Mouse (Mus musculus) right cerebral cortex, adult 18-20 months (tissue): ENCODE data around the gene Lman2.
A peak's percentile ranks its signal among the peaks of the same experiment; 100 is the strongest.

Source experiments
- DNase-seq: peaks from one replicate; pipeline ENCODE4 v3.0.0; 2022; ENCODE audit warnings: mixed read lengths

The Lman2 gene

DNA sequence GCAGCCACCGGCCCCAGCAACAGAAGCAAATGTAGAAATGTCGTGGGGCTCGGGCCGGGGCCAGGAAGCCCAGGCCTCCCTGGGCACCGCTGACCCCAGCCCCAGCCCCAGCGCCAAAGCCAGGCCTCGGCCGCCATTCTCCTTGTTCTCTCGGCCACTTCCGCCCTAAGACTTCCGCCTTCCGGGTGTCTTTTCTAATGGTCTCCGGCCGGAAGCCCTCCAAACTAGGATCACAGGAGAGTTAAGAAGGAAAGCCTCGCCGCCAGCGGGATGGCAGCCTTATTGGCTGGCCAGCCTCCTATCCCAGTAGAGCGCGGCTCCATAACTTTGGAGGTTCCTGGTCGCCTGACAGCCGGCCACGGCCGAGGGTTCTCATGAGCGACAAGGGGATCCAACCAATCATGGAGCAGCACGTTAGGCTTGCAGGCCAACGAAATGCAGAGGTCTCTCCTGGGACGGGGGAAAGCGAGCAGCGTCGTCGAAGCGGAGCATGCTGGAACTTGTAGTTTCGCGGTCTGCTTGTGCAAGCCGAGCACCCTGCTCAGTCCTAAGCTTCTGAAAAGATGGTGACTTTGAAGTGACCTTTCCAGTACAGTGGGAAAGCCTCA lies at the start of gene Lman2:
TSS of gene Lman2 (minus strand) at position 331 of the 608 bp plus-strand sequence.
- peak; percentile 99 for DNase-seq

- DNase-seq, result no peak
Measured at GRCm38 (mm10) chr13:55411826-55412225, 49.2 kb upstream of the Lman2 start.

GRCm38 (mm10) chr13:55408546-55409120 lies 46.0 kb upstream of the Lman2 start:
- no peak for DNase-seq

DNA sequence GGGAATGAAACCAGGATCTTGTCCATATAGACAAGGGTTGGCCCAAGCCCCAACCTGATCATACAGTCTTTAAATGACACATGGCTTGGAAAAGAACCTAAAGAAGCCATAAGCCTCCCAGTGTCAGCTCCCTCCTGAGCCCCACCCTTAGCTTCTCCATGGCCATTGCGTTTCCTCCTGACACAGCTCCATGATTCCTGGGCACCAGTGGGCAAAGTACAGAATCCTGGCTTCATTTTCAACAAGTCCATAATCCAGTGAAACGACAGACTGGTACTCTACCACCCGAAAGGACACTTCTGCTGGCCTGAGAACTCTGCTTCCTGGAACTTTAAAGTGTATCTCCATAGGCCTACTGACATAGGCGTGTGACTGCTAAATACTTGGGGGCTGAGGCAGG lies 44.8 kb upstream of the Lman2 start:
- no peak for DNase-seq

GRCm38 (mm10) chr13:55405783-55406390 lies 43.3 kb upstream of the Lman2 start:
- no peak for DNase-seq

GRCm38 (mm10) chr13:55404853-55405782 lies 42.5 kb upstream of the Lman2 start:
- DNase-seq, result peak; percentile 77

- peak; percentile 84 for DNase-seq
Measured at GRCm38 (mm10) chr13:55403935-55404852, 41.6 kb upstream of the Lman2 start.

DNA sequence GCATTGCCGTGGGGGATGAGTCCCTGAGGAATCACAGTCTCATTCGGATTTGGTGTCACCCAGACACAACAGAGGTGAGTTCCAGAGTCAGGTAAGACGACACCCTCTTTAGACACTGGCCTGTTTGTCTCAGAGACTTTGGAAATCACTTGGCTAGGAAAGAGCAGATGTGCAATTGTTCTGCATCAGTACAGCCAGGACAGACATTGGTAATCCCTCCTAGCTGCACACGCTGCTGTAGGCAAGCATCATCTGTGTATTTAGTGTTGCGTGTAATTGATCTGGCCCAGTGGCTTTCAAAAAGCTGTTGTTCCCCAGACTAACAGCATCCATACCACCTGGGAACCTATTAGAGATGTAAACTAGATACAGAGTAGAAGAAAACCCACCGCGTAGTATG lies 40.7 kb upstream of the Lman2 start:
- no peak for DNase-seq

DNA sequence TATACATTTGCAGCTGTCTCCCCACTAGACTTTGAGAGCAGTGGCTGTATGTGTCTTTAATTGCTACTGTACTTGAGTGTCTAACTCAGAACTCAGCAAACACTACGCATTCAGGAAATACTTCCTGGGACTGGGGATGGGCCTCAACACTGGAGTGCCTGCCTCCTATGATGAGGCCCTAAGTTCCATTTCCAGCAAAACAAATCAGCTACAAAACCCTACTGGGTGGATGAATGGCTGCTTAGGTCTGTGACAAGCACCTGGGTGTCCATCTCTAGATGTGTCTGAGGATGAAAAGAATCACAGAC lies 37.4 kb upstream of the Lman2 start:
- no peak for DNase-seq

GRCm38 (mm10) chr13:55399300-55400038 lies 36.9 kb upstream of the Lman2 start:
- no peak for DNase-seq

DNA sequence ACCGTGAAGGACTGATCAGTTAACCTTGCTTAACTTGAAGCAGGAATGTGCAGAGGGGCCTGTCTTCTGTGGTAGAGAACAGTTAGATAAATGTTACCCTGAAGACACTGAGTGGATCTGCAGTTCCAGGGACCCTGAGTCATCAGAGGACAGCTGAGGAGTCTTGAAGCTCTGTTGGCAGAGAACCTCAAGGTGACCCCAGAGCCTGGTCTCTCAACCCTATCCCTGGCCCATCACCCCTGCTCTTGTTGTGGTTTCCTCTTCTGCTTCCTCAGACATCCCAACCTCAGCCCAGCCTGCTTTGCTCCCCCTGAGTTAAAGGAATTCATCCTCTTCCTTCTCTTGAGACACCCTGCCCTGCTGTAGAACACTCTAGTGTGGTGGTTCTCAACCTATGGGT lies 35.5 kb upstream of the Lman2 start, which contains the start of gene Slc34a1:
TSS of gene Slc34a1 (plus strand) at position 100 of the 400 bp plus-strand sequence.
- DNase-seq, result no peak

DNA sequence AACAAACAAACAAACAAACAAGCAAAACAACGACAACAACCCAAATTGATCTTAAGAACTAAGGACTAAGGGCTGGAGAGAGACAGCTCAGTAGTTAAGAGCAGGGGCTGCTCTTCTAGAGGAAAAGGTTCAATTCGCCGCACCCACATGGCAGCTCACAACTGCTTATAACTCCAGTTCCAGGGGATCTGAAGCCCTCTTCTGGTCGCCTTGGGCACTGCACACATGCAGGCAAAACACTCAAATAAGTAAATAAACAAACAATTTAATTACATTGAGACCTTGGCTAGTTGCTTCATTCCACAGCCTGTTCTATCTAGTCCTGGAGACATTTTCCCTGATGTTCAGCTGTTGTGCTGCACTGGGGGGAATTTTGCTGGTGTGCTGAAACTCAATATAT lies 30.4 kb upstream of the Lman2 start:
- no peak for DNase-seq

GRCm38 (mm10) chr13:55391626-55392029 lies 29.0 kb upstream of the Lman2 start:
- no peak for DNase-seq

GRCm38 (mm10) chr13:55390644-55391043 lies 28.1 kb upstream of the Lman2 start:
- DNase-seq, result no peak

GRCm38 (mm10) chr13:55381790-55382189 lies 19.2 kb upstream of the Lman2 start:
- peak; percentile 88 for DNase-seq

DNA sequence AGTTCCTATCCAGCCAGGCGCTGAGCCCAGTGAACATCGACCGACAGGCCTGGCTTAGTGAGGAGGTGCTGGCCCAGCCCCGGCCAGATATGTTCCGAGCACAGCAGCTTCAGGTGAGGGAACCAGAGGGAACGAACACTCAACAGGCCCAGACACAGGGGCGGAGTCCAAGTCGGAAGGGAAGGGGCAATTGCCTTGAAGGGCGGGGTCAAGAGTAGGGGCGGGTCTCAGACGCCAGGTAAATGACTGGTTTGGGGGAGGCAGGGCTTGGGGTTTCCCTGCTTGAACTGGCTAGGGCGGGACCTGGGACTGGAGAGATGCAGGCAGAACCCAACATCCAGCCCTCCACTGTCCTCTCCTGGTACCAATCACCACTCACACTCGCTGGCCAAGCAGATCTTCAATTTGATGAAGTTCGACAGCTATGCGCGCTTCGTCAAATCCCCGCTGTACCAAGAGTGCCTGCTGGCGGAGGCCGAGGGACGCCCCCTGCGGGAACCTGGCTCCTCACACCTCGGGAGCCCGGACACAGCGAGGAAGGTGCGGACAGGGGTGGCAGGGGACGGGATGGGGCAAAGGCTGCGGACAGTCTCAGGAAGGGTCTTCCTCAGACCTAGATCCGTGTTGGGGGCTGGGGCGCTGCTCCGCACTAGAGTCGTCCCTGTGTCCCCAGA lies 16.5 kb upstream of the Lman2 start:
- no peak for DNase-seq

GRCm38 (mm10) chr13:55375877-55376276 lies 13.3 kb upstream of the Lman2 start:
- no peak for DNase-seq

DNA sequence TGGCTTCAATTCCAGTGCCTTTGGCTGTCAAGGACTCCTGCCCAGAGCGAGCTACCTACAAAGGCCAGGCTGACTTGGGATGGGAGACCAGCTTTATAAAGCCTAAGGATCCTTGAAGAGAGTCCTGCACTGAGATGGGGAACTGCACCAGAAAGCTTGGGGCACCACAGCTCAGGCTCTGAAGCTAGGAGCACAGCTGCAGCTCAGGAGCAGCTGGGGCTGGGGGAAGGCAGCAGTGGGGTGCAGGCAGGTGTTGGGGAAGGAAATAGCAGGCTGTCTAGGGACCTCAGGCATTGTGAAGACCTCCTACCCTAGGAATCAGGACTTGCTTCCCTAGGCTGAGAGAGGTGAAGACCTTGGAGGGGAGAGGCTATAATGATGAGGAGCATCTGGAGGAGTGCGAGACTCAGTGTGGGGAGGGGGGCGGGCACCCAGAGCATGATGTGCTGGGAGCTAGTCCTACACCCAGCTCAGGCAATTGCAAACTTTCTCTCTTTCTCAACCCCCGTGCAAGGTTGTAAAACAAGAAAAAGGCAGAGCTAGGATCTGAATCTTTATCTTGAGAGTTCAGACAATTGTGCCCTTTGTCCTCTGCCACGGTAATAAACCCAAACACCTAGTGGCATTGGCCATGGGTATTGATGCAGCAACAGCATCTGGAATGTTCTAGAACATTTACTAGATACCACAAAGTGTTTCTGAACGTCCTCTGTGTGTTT lies 11.8 kb upstream of the Lman2 start:
- no peak for DNase-seq

DNA sequence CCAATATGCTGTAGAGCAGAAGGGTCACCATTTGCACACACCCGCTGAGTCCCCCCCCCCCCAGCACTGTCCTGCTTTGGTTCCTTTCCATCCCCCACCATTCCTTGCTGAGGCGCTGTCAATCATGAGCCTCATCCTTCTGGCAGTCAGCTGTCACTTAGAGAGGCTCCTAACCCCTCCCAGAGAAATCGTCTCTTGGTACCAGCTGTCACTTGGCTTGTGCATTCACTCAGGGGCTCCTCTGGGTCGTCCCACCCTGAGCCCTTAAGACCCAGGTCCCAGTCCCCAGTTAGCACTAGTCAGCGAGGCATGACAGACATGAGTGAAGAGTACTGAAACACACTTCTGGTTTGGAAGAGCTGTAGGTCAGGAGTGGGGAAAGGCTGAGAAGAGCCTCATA lies 9.2 kb upstream of the Lman2 start:
- DNase-seq, result no peak

GRCm38 (mm10) chr13:55371007-55371681 lies 8.6 kb upstream of the Lman2 start:
- peak; percentile 54 for DNase-seq
